ENCODE assay signal across 8 mouse cellular contexts in the genomic region with DNA sequence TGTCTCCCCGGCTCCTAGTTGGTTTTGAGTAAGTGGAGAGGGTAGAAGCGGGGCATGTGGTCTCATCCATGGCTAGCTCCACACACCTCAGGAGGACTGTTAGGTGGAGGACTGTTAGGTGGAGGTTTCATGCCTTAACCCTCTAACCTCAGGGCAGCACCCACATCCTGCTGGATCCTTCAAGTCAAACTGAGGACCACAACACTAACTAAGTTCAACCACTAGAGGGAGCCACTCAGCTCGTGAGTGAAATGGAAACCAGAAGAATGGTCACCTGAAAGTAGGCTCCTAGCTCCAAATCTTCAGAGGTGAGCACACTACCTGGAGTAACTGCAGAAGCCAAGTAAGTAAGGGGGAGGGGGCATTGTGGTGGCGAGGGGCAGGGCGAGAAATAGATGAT. TPM values are rescaled to one million over a fixed set of nuclear protein-coding genes. Genes with fewer than 3 reads are reported as not detected.
DNase-seq lines count a peak whose midpoint lies in the region; ATAC-seq and TF ChIP-seq lines count a peak whose summit lies in the region.

No protein-coding gene starts in this region.

- H3K9ac ChIP-seq in intestine, postnatal 0 days (ENCODE audit: low read depth, low read length) = no peak overlapping the region
- no peak overlapping the region for H3K9ac ChIP-seq in intestine, embryonic 15.5 days

- no peak overlapping the region for H3K4me3 ChIP-seq in intestine, postnatal 0 days (ENCODE audit: low read depth, low read length)
- no peak overlapping the region for H3K4me3 ChIP-seq in intestine, embryonic 15.5 days (replicated peaks)
- no peak overlapping the region for H3K4me3 ChIP-seq in bone marrow, adult 2 months (replicated peaks; ENCODE audit: control insufficient read depth, low read depth, low read length)

- peak; percentile 83 for DNase-seq in CD4-positive, CD25-positive, alpha-beta regulatory T cell, adult 2 months (ENCODE audit: low read depth, low spot score)
- DNase-seq in spleen, postnatal 4 days (ENCODE audit: low spot score in 2 of 2) = no peak
- DNase-seq in heart, postnatal 25 days (ENCODE audit: low spot score) = no peak
- DNase-seq in urinary bladder, adult 2 months (ENCODE audit: low spot score) = no peak

- no peak overlapping the region for H3K4me2 ChIP-seq in intestine, postnatal 0 days (replicated peaks; ENCODE audit: low read depth)
- H3K4me2 ChIP-seq in intestine, embryonic 15.5 days (replicated peaks) = no peak overlapping the region

- ATAC-seq in intestine, postnatal 0 days = no peak
- no peak for ATAC-seq in intestine, embryonic 15.5 days
- ATAC-seq in megakaryocyte-erythroid progenitor cell, adult 5-6 weeks (replicated peaks; ENCODE audit: low FRiP score, low TSS enrichment, poor library complexity, severe bottlenecking) = peak; percentile 67

- no peak overlapping the region for H3K27ac ChIP-seq in intestine, postnatal 0 days (ENCODE audit: low read depth, low read length)
- H3K27ac ChIP-seq in intestine, embryonic 15.5 days = no peak overlapping the region
- no peak overlapping the region for H3K27ac ChIP-seq in bone marrow, adult 2 months (ENCODE audit: control insufficient read depth, insufficient read depth, low read depth, low read length, poor library complexity)

- no peaks in the 10 kb centered on the region for H3K9me3 ChIP-seq in intestine, postnatal 0 days (ENCODE audit: control insufficient read depth)
- no peaks in the 10 kb centered on the region for H3K9me3 ChIP-seq in intestine, embryonic 15.5 days

- intact Hi-C loops in heart, postnatal 25 days (cut with DNase I) = no loop called here

- no peaks in the 10 kb centered on the region for H3K36me3 ChIP-seq in intestine, postnatal 0 days (ENCODE audit: control insufficient read depth, insufficient read depth)
- no peaks in the 10 kb centered on the region for H3K36me3 ChIP-seq in intestine, embryonic 15.5 days

- H3K4me1 ChIP-seq in intestine, postnatal 0 days (replicated peaks; ENCODE audit: control insufficient read depth, insufficient read depth, low read length) = no peaks in the 10 kb centered on the region
- no peaks in the 10 kb centered on the region for H3K4me1 ChIP-seq in intestine, embryonic 15.5 days (replicated peaks)
- no peaks in the 10 kb centered on the region for H3K4me1 ChIP-seq in bone marrow, adult 2 months (ENCODE audit: control insufficient read depth, insufficient read depth, low read length)

- WGBS in intestine, postnatal 0 days = 62% methylated on average over 5 of the region's 5 CpGs
- WGBS in intestine, embryonic 15.5 days = 55% methylated on average over 5 of the region's 5 CpGs
- WGBS in bone marrow, adult 2 months = 49% methylated on average over 5 of the region's 5 CpGs

- TF ChIP-seq CTCF in intestine, postnatal 0 days (IDR thresholded peaks at IDR 0.05; ENCODE audit: low read depth) = peak; percentile 85
- TF ChIP-seq CTCF in bone marrow, adult 2 months (IDR thresholded peaks at IDR 0.05; ENCODE audit: control insufficient read depth, insufficient read depth, low read length) = peak; percentile 65

- H3K27me3 ChIP-seq in intestine, postnatal 0 days (replicated peaks; ENCODE audit: control insufficient read depth, insufficient read depth, low read length) = no peaks in the 10 kb centered on the region
- H3K27me3 ChIP-seq in intestine, embryonic 15.5 days (replicated peaks) = 0 out of 2 replicates have a peak, but pooled peaks cover 2% of the 10 kb centered on the region

- no peak for TF ChIP-seq POLR2A in bone marrow, adult 2 months (IDR thresholded peaks at IDR 0.05; ENCODE audit: borderline replicate concordance, control insufficient read depth, low read depth, low read length)

RNA-seq across cellular contexts. Expression of gene Gpr27, which starts 7.6 kb away (rescaled TPM):
- 2.0 and 2.4 TPM in 2 replicates for polyA plus RNA-seq in intestine, postnatal 0 days (2015; fragmentation: Nextera tagmentation; extraction: Ambion mirVana)
- 2.4 and 2.6 TPM in 2 replicates for polyA plus RNA-seq in intestine, embryonic 15.5 days (2015; fragmentation: Nextera tagmentation; extraction: Ambion mirVana)
- polyA plus RNA-seq in bone marrow, adult 2 months (2011; ENCODE audit: insufficient read depth, insufficient read length, low replicate concordance, missing spikeins) = 1.3 and 1.7 TPM in 2 replicates
- total RNA-seq in megakaryocyte-erythroid progenitor cell, adult 5-6 weeks (2014; fragmentation: Nextera tagmentation) = not detected in 2 replicates
- total RNA-seq in megakaryocyte-erythroid progenitor cell, adult 5-6 weeks (2017) = not detected in 2 replicates
- total RNA-seq in heart, postnatal 25 days (2021) = 1 to 10 TPM; 3.9 to 4.4 TPM
- 4.2 and 6.6 TPM in 2 replicates for polyA plus RNA-seq in urinary bladder, adult 2 months (2012; rRNA removed)

RNA-seq across cellular contexts. Expression of gene Gm20696, which starts 18.3 kb away (rescaled TPM):
- polyA plus RNA-seq in intestine, postnatal 0 days (2015; fragmentation: Nextera tagmentation; extraction: Ambion mirVana) = 1.4 and 2.3 TPM in 2 replicates
- polyA plus RNA-seq in intestine, embryonic 15.5 days (2015; fragmentation: Nextera tagmentation; extraction: Ambion mirVana) = 2.7 and 3.8 TPM in 2 replicates
- 3.5 and 5.7 TPM in 2 replicates for polyA plus RNA-seq in bone marrow, adult 2 months (2011; ENCODE audit: insufficient read depth, insufficient read length, low replicate concordance, missing spikeins)
- total RNA-seq in megakaryocyte-erythroid progenitor cell, adult 5-6 weeks (2014; fragmentation: Nextera tagmentation) = 5.7 and 21.7 TPM in 2 replicates
- total RNA-seq in megakaryocyte-erythroid progenitor cell, adult 5-6 weeks (2017) = 0.94 and 1.4 TPM in 2 replicates
- total RNA-seq in heart, postnatal 25 days (2021) = 1 to 10 TPM; 1.5 to 2.7 TPM
- 1.2 and 2.5 TPM in 2 replicates for polyA plus RNA-seq in urinary bladder, adult 2 months (2012; rRNA removed)

RNA-seq across cellular contexts. Expression of gene Eif4e3, which starts 18.3 kb away (rescaled TPM):
- 6.7 and 7.4 TPM in 2 replicates for polyA plus RNA-seq in intestine, postnatal 0 days (2015; fragmentation: Nextera tagmentation; extraction: Ambion mirVana)
- polyA plus RNA-seq in intestine, embryonic 15.5 days (2015; fragmentation: Nextera tagmentation; extraction: Ambion mirVana) = 10.6 and 12.3 TPM in 2 replicates
- polyA plus RNA-seq in bone marrow, adult 2 months (2011; ENCODE audit: insufficient read depth, insufficient read length, low replicate concordance, missing spikeins) = 4.5 and 7.2 TPM in 2 replicates
- 2.7 and 5.9 TPM in 2 replicates for total RNA-seq in megakaryocyte-erythroid progenitor cell, adult 5-6 weeks (2014; fragmentation: Nextera tagmentation)
- total RNA-seq in megakaryocyte-erythroid progenitor cell, adult 5-6 weeks (2017) = 8.6 and 10.5 TPM in 2 replicates
- 10 to 100 TPM; 36.9 to 40.7 TPM for total RNA-seq in heart, postnatal 25 days (2021)
- polyA plus RNA-seq in urinary bladder, adult 2 months (2012; rRNA removed) = 42.9 and 47.3 TPM in 2 replicates

RNA-seq across cellular contexts. Expression of gene Prok2, which starts 41.3 kb away (rescaled TPM):
- polyA plus RNA-seq in intestine, postnatal 0 days (2015; fragmentation: Nextera tagmentation; extraction: Ambion mirVana) = not detected in 2 replicates
- 0.10 TPM in 1 of 2 replicates, not detected in the other for polyA plus RNA-seq in intestine, embryonic 15.5 days (2015; fragmentation: Nextera tagmentation; extraction: Ambion mirVana)
- polyA plus RNA-seq in bone marrow, adult 2 months (2011; ENCODE audit: insufficient read depth, insufficient read length, low replicate concordance, missing spikeins) = 2.2 TPM in 1 of 2 replicates, not detected in the other
- total RNA-seq in megakaryocyte-erythroid progenitor cell, adult 5-6 weeks (2014; fragmentation: Nextera tagmentation) = not detected in 2 replicates
- not detected in 2 replicates for total RNA-seq in megakaryocyte-erythroid progenitor cell, adult 5-6 weeks (2017)
- total RNA-seq in heart, postnatal 25 days (2021) = not detected
- not detected in 2 replicates for polyA plus RNA-seq in urinary bladder, adult 2 months (2012; rRNA removed)
